In genomic region chr2:162614256-162614655, GRCm38 (mm10) we compare ENCODE assay signal across 31 mouse cellular contexts. TPM values are rescaled to one million over a fixed set of nuclear protein-coding genes. Genes with fewer than 3 reads are reported as not detected.
"Had no signal": no experiment of that assay in that cellular context is flagged by ENCODE, and none has a peak within 500 bp of the region (broad histone marks: within the 10 kb centered on the region; RNA-seq: fewer than 3 reads in every experiment).

No protein-coding gene starts in this region.

- H3K4me3 ChIP-seq: left cerebral cortex, adult 2 months; limb, embryonic 10.5 days; limb, embryonic 12.5 days; limb, embryonic 13.5 days; limb, embryonic 15.5 days; liver, embryonic 12.5 days; liver, embryonic 13.5 days; liver, embryonic 15.5 days; lung, embryonic 15.5 days; midbrain, embryonic 10.5 days; midbrain, embryonic 12.5 days; midbrain, embryonic 13.5 days; midbrain, embryonic 15.5 days; myocyte; neural tube, embryonic 12.5 days had no signal

- ATAC-seq: liver, embryonic 12.5 days; liver, postnatal 0 days; lung, postnatal 0 days; midbrain, embryonic 13.5 days; midbrain, embryonic 15.5 days had no signal

- H3K36me3 ChIP-seq: limb, embryonic 10.5 days; limb, embryonic 12.5 days; limb, embryonic 13.5 days; limb, embryonic 15.5 days; liver, embryonic 12.5 days; liver, embryonic 13.5 days; liver, embryonic 15.5 days; lung, embryonic 15.5 days; midbrain, embryonic 10.5 days; midbrain, embryonic 12.5 days; midbrain, embryonic 13.5 days; midbrain, embryonic 15.5 days; neural tube, embryonic 12.5 days had no signal

- H3K9me3 ChIP-seq: limb, embryonic 10.5 days; limb, embryonic 12.5 days; limb, embryonic 13.5 days; limb, embryonic 15.5 days; liver, embryonic 12.5 days; liver, embryonic 13.5 days; liver, embryonic 15.5 days; lung, embryonic 15.5 days; midbrain, embryonic 10.5 days; midbrain, embryonic 12.5 days; midbrain, embryonic 13.5 days; midbrain, embryonic 15.5 days; neural tube, embryonic 12.5 days had no signal

- DNase-seq: left cerebral cortex, postnatal 4 days; liver; liver, embryonic 13.5 days; liver, postnatal 0 days; lung, adult 18-20 months; lung, adult 2 months; lung, embryonic 14.5 days; lung, postnatal 10 days; lung, postnatal 14 days; lung, postnatal 36 days; lung, postnatal 4 days; midbrain, embryonic 14.5 days had no signal

- H3K27me3 ChIP-seq: limb, embryonic 12.5 days; limb, embryonic 13.5 days; limb, embryonic 15.5 days; liver, embryonic 12.5 days; liver, embryonic 13.5 days; liver, embryonic 15.5 days; lung, embryonic 15.5 days; megakaryocyte, embryonic 14.5 days; midbrain, embryonic 12.5 days; midbrain, embryonic 13.5 days; midbrain, embryonic 15.5 days; neural tube, embryonic 12.5 days had no signal

- H3K27ac ChIP-seq: left cerebral cortex, adult 2 months; limb, embryonic 10.5 days; limb, embryonic 12.5 days; limb, embryonic 13.5 days; limb, embryonic 15.5 days; liver, embryonic 12.5 days; liver, embryonic 13.5 days; liver, embryonic 14.5 days; liver, embryonic 15.5 days; lung, embryonic 15.5 days; macrophage; midbrain, embryonic 10.5 days; midbrain, embryonic 12.5 days; midbrain, embryonic 13.5 days; midbrain, embryonic 15.5 days; neural tube, embryonic 12.5 days had no signal

- H3K9ac ChIP-seq: limb, embryonic 12.5 days; limb, embryonic 13.5 days; limb, embryonic 15.5 days; liver, embryonic 12.5 days; liver, embryonic 13.5 days; liver, embryonic 14.5 days; liver, embryonic 15.5 days; liver, postnatal 0 days; lung, embryonic 14.5 days; lung, embryonic 15.5 days; midbrain, embryonic 12.5 days; midbrain, embryonic 13.5 days; midbrain, embryonic 15.5 days; neural tube, embryonic 12.5 days had no signal

- H3K4me1 ChIP-seq: limb, embryonic 15.5 days; liver, embryonic 12.5 days; liver, embryonic 13.5 days; liver, embryonic 15.5 days; lung, embryonic 15.5 days; megakaryocyte, embryonic 14.5 days; midbrain, embryonic 10.5 days; midbrain, embryonic 12.5 days; midbrain, embryonic 13.5 days; midbrain, embryonic 15.5 days; neural tube, embryonic 12.5 days had no signal

- H3K4me2 ChIP-seq: limb, embryonic 12.5 days; limb, embryonic 13.5 days; limb, embryonic 15.5 days; liver, embryonic 11.5 days; liver, embryonic 12.5 days; liver, embryonic 13.5 days; liver, embryonic 15.5 days; lung, embryonic 14.5 days; lung, embryonic 15.5 days; midbrain, embryonic 12.5 days; midbrain, embryonic 13.5 days; midbrain, embryonic 15.5 days; neural tube, embryonic 12.5 days had no signal

RNA-seq across cellular contexts. Expression of gene Ptprt, which starts 46.7 kb away (rescaled TPM):
- polyA plus RNA-seq: macrophage had no signal
